Mouse (Mus musculus): ENCODE results near the gene Selenos.

DNA sequence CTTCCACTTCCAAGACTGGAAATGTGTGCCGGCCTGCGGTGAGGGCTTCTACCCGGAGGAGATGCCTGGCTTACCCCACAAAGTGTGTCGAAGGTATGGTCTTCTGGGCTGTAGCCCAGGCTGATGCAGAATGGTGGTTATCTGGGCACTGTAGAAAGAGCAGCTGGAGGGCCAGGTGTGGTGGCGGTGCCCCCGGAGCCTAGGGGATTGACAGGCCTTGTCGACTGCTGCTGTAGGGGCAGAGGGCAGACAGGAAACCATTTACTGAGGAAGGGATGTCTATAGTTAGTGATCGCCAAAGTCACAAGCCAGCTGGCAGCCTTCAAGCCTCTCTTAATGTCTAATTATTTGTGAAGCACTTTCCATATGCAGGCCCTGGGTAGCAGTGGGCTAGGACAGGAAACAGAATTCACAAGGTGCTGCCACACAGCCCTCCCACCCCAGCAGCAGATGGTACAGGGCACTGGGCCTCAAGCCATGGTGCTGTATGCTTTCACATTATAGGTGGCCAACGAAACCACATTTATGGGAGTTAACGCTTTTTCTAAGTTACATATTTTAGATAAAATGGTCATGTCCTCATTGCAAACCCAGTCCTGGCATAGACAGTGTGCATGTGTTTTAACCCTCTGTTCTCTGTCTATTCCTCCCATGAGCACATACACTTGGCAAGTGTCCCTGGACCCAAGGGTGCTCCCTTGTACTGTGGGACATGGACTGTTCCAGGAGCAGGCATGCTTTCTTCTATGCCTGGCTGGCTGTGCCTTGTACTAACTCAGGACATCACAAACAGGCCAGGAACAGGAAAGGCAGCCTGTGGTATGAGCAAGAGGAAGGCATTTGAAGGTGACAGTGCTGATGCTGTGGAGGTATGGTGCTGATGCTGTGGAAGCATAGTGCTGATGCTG, 35.6 kb upstream of the Selenos start, which contains the start of gene Gm45213:
- TF ChIP-seq CTCF (IDR thresholded peaks at IDR 0.05; ENCODE audit: insufficient read depth, low read depth, low read length) (no peak), POLR2A (IDR thresholded peaks at IDR 0.05; ENCODE audit: insufficient read depth, low read depth, low read length) (no peak)

Measured in olfactory bulb, adult 2 months (tissue).